Mouse (Mus musculus) forebrain, embryonic 12.5 days (tissue): ENCODE results near the gene Adamtsl5. TPM values are rescaled to one million over a fixed set of nuclear protein-coding genes. Genes with fewer than 3 reads are reported as not detected.

ENCODE experiments used
- ATAC-seq: fragments of 200-750 bp; cut with Nextera tagmentation; 2 replicates; pipeline ENCODE4 v1.8.0; 2017; ENCODE audit warnings: moderate TSS enrichment; ENCODE audit not compliant: low FRiP score
- H3K27ac ChIP-seq: fragments of 300-500 bp; sonication (generic); 2 replicates; pipeline ENCODE4 v1.5.1; 2016; ENCODE audit warnings: mild to moderate bottlenecking
- H3K27me3 ChIP-seq: fragments of 300-500 bp; sonication (generic); 2 replicates; pipeline ENCODE4 v1.6.1; 2016; ENCODE audit warnings: mild to moderate bottlenecking
- H3K36me3 ChIP-seq: fragments of 300-500 bp; sonication (generic); replicated peaks from 2 replicates; pipeline ENCODE4 v1.6.1; 2016; ENCODE audit warnings: mild to moderate bottlenecking
- H3K4me1 ChIP-seq: fragments of 300-500 bp; sonication (generic); 2 replicates; pipeline ENCODE4 v1.6.1; 2016
- H3K4me2 ChIP-seq: fragments of 300-500 bp; sonication (generic); 2 replicates; pipeline ENCODE4 v1.6.1; 2016; ENCODE audit warnings: mild to moderate bottlenecking, moderate library complexity
- H3K4me3 ChIP-seq: fragments of 300-500 bp; sonication (generic); replicated peaks from 2 replicates; pipeline ENCODE4 v1.5.1; 2016; ENCODE audit warnings: mild to moderate bottlenecking
- H3K9ac ChIP-seq: fragments of 300-500 bp; sonication (generic); 2 replicates; pipeline ENCODE4 v1.6.1; 2016; ENCODE audit warnings: mild to moderate bottlenecking
- H3K9me3 ChIP-seq: fragments of 300-500 bp; sonication (generic); 2 replicates; pipeline ENCODE4 v1.6.1; 2016
- WGBS: fragments of 180-500 bp; shearing (Covaris S2); methylation state at CpG from one replicate; pipeline ENCODE4 v1.1.7; 2016; 5-methylcytosine and 5-hydroxymethylcytosine counted together
- polyA plus RNA-seq: library from polyadenylated mRNA; unstranded; fragments of >200 nt; fragmentation: Nextera tagmentation; extraction: Ambion mirVana; gene quantifications from 2 replicates; pipeline ENCODE4 v1.2.1, GENCODE M21; 2016

The Adamtsl5 gene
- polyA plus RNA-seq, 1 experiment from 2014 or later = 0.55 TPM

DNA sequence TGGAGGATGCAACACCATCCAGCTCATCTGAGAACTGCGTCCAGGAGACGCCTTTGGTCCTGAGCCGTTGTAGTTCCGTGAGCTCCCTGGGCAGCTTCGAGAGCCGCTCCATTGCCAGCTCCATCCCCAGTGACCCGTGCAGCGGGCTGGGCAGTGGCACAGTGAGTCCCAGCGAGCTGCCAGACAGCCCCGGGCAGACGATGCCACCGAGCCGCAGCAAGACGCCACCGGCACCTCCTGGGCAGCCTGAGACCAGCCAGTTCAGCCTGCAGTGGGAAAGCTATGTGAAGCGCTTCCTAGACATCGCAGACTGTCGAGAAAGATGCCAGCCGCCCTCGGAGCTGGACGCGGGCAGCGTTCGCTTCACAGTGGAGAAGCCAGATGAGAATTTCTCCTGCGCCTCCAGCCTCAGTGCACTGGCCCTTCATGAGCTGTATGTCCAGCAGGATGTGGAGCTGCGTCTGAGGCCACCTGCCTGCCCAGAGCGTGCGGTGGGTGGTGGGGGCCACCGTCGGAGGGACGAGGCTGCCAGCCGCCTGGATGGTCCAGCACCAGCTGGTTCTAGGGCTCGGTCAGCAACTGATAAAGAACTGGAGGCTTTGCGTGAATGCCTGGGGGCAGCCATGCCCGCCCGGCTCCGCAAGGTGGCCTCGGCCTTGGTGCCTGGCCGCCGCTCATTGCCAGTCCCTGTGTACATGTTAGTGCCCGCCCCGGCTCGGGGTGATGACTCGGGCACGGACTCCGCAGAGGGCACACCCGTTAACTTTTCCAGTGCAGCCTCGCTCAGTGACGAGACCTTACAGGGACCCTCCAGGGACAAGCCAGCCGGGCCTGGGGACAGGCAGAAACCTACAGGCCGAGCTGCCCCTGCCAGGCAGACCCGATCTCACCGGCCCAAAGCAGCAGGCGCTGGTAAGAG lies 35.4 kb downstream of the Adamtsl5 start:
- no peak overlapping the region for H3K4me2 ChIP-seq
- 77% methylated on average over 54 of the region's 54 CpGs for WGBS
- H3K4me1 ChIP-seq = peaks cover 32% of the 10 kb centered on the region
- H3K27ac ChIP-seq = no peak overlapping the region
- H3K36me3 ChIP-seq = peaks cover 100% of the 10 kb centered on the region
- peaks cover 51% of the 10 kb centered on the region for H3K27me3 ChIP-seq
- no peaks in the 10 kb centered on the region for H3K9me3 ChIP-seq
- no peak overlapping the region for H3K9ac ChIP-seq
- H3K4me3 ChIP-seq = no peak overlapping the region
- no peak for ATAC-seq

DNA sequence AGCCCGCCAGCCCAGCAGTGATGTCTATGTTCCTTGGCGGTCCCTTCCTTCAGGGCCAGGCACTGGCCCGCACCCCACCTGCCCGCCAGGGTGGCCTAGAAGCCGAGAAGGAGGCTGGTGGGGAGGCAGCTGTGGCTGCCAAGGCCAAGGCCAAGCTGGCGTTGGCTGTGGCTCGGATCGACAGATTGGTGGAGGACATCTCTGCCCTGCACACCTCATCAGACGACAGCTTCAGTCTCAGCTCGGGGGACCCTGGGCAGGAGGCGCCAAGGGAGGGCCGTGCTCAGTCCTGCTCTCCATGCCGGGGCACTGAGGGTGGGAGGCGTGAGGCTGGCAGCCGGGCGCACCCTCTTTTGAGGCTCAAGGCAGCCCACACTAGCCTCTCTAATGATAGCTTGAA lies 36.7 kb downstream of the Adamtsl5 start:
- 95% methylated on average over 16 of the region's 16 CpGs for WGBS
- peaks cover 51% of the 10 kb centered on the region for H3K27me3 ChIP-seq

DNA sequence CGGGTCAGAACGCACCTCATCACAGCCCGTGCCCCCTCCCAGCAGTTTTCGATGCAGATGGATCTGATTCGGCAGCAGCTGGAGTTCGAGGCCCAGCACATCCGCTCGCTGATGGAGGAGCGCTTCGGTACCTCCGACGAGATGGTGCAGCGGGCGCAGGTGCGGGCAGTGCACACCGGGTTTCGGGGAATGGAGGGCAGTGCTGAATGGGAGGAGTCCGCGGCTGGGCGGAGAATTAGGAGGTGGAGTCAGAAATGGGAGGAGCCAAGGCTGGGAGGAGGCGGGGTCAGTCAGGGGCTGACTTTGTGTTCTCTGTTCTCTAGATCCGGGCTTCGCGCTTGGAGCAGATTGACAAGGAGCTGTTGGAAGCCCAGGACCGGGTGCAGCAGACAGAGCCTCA lies 43.4 kb downstream of the Adamtsl5 start:
- no peak for ATAC-seq
- peak overlapping the region; percentile 24 for H3K4me2 ChIP-seq
- H3K4me3 ChIP-seq = peak overlapping the region; percentile 10; the same call in 1 of the 2 replicates
- 32% methylated on average over 25 of the region's 25 CpGs for WGBS
- peaks cover 18% of the 10 kb centered on the region; the same call in 1 of the 2 replicates for H3K27me3 ChIP-seq
- H3K4me1 ChIP-seq = peaks cover 51% of the 10 kb centered on the region
- H3K9me3 ChIP-seq = no peaks in the 10 kb centered on the region
- peaks cover 76% of the 10 kb centered on the region for H3K36me3 ChIP-seq
- H3K9ac ChIP-seq = 0 out of 2 replicates have a peak overlapping the region, but pooled peaks have one; percentile 7
- no peak overlapping the region for H3K27ac ChIP-seq

More for the DNA sequence above, 36.7 kb downstream of the Adamtsl5 start:
- H3K9ac ChIP-seq = no peak overlapping the region
- H3K4me2 ChIP-seq = no peak overlapping the region
- no peaks in the 10 kb centered on the region for H3K9me3 ChIP-seq
- peak overlapping the region; percentile 2; the same call in 1 of the 2 replicates for H3K4me3 ChIP-seq
- no peak for ATAC-seq
- H3K27ac ChIP-seq = no peak overlapping the region
- peaks cover 27% of the 10 kb centered on the region for H3K4me1 ChIP-seq
- peaks cover 100% of the 10 kb centered on the region for H3K36me3 ChIP-seq

DNA sequence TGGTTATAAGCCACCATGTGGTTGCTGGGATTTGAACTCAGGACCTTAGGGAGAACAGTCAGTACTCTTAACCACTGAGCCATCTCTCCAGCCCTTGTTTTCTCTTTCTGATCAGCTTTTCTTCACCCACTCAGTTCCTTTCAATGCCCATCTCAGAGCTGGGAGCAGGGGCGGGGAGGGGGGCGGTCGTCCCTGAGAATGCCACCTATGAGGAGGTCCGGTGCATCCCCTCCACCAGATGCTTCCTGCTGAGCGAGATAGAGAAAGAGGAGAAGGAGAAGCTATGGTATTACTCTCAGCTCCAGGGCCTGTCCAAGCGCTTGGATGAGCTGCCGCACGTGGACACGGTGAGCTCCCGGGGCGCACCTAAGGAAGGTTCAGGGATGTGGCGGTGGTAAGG lies 43.8 kb downstream of the Adamtsl5 start:
- Histone ChIP-seq H3K27ac (no peak overlapping the region), H3K9ac (0 out of 2 replicates have a peak overlapping the region, but pooled peaks have one; percentile 7), H3K4me1 (peaks cover 55% of the 10 kb centered on the region), H3K4me3 (peak overlapping the region; percentile 10; the same call in 1 of the 2 replicates), H3K36me3 (peaks cover 72% of the 10 kb centered on the region), H3K9me3 (no peaks in the 10 kb centered on the region), H3K4me2 (peak overlapping the region; percentile 24), H3K27me3 (peaks cover 18% of the 10 kb centered on the region; the same call in 1 of the 2 replicates)
- ATAC-seq = no peak
- WGBS = 36% methylated on average over 12 of the region's 12 CpGs

DNA sequence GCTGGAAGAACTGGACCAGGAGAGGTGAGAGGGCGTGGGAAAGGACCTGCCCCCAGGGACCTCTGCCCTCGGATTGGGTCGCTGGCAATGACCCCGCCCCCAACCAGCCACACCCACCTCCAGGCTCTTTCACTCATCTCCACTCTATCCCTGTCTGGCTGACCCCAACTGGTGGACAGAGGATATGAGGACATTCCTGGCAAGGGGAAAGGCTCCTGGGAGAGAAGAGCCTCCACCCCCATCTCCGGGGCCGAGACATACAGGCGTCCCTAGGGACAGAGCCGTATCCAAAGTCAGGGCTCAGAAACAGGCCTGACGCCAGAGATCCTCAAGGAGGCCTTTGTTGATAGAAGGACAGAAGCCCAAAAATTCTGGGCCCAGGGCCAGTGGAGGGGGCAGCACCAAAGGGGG lies 45.7 kb downstream of the Adamtsl5 start:
- Histone ChIP-seq H3K27me3 (peaks cover 18% of the 10 kb centered on the region; the same call in 1 of the 2 replicates), H3K9ac (peak overlapping the region; percentile 94), H3K4me1 (peaks cover 70% of the 10 kb centered on the region), H3K4me2 (peak overlapping the region; percentile 82), H3K9me3 (no peaks in the 10 kb centered on the region), H3K36me3 (peaks cover 52% of the 10 kb centered on the region), H3K4me3 (peak overlapping the region; percentile 60), H3K27ac (peak overlapping the region; percentile 50; the same call in 1 of the 2 replicates)
- no peak for ATAC-seq
- WGBS = 19% methylated on average over 9 of the region's 9 CpGs

DNA sequence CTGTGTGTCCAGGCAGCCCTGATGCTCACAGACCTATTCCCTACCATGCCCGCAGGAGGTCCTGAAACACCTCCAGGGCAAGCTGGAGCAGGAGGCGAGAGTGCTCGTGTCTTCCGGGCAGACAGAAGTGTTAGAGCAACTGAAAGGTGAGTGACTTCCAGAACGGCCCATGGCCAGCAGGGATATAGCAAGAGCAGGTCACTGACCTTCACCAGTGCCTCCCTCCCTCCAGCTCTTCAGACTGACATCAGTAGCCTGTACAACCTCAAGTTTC lies 46.2 kb downstream of the Adamtsl5 start:
- WGBS = 69% methylated on average over 5 of the region's 5 CpGs
- Histone ChIP-seq H3K4me1 (peaks cover 75% of the 10 kb centered on the region), H3K27me3 (peaks cover 18% of the 10 kb centered on the region; the same call in 1 of the 2 replicates), H3K4me2 (peak overlapping the region; percentile 82), H3K9ac (peak overlapping the region; percentile 94), H3K27ac (peak overlapping the region; percentile 50; the same call in 1 of the 2 replicates), H3K4me3 (peak overlapping the region; percentile 60), H3K36me3 (peaks cover 47% of the 10 kb centered on the region), H3K9me3 (no peaks in the 10 kb centered on the region)
- no peak for ATAC-seq

DNA sequence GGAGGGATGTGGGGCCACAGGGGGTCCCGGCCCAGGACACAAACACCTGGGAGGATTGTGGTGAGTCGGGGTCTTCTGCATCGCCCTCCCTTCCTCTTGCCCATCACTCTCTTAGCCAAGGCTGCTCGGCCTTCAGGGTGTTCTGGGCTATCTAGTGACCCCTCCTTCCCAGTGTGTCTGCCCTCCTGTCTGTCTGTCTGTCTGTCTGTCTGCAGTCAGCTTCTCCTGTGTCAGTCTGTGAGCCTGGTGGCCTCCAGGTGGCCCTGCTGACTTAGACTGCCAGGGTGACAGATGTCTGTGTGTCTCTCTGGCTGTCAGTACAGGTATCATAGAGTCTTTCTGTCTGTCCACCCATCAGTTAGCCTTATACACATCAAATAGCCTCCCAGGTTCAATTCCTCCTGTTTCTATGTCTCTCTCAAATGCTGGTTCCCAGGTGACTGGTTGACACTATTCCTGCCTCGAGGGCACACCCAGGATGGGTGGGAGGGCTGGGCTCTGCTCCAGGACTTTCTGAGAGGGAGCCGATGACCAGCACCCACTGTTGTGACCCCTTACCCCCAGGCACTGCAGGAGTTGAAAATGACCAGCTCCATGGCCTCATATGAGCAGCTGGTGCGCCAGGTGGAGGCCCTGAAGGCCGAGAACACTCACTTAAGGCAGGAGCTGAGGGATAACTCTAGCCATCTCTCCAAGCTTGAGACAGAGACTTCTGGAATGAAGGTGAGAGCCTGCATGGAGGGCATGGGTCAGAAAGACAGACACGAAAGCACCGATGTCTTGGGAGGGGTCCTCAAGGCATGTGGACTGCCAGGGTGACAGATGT lies 46.7 kb downstream of the Adamtsl5 start:
- ATAC-seq = no peak
- Histone ChIP-seq H3K4me1 (peaks cover 81% of the 10 kb centered on the region), H3K27ac (peak overlapping the region; percentile 95), H3K4me2 (peak overlapping the region; percentile 82), H3K4me3 (peak overlapping the region; percentile 60), H3K36me3 (peaks cover 42% of the 10 kb centered on the region), H3K27me3 (peaks cover 18% of the 10 kb centered on the region; the same call in 1 of the 2 replicates), H3K9me3 (no peaks in the 10 kb centered on the region), H3K9ac (peak overlapping the region; percentile 94)
- 78% methylated on average over 10 of the region's 10 CpGs for WGBS

DNA sequence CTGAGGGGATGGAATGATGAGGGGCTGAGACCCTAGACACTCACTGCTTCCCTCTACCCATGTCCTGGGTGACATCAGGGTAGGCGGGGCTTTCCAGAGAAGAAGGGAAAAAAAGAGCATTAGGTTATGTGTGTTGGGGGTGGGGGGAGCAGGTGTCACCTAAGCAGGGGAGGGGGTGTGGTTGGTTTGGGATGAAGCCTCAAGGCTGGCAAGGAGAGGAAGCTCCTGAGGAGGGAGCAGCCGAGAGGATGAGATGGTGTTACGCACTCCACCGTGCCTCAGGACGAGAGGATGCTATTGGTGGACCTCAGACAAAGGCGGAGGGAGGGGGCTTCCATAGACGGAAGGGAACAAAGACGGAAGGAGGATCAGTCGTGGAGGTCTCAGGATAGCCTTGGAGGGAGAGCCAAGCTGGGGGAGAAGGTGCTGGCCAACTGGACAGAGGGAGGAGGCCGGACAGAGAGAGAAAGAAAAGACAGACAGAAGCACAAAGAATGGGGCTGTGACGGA lies 47.5 kb downstream of the Adamtsl5 start:
- Histone ChIP-seq H3K36me3 (peaks cover 35% of the 10 kb centered on the region), H3K4me1 (peaks cover 85% of the 10 kb centered on the region), H3K4me3 (peak overlapping the region; percentile 60), H3K27me3 (peaks cover 18% of the 10 kb centered on the region; the same call in 1 of the 2 replicates), H3K27ac (peak overlapping the region; percentile 95), H3K4me2 (peak overlapping the region; percentile 82), H3K9me3 (no peaks in the 10 kb centered on the region), H3K9ac (peak overlapping the region; percentile 94)
- WGBS = 8% methylated on average over 11 of the region's 11 CpGs
- ATAC-seq = peak; percentile 81

DNA sequence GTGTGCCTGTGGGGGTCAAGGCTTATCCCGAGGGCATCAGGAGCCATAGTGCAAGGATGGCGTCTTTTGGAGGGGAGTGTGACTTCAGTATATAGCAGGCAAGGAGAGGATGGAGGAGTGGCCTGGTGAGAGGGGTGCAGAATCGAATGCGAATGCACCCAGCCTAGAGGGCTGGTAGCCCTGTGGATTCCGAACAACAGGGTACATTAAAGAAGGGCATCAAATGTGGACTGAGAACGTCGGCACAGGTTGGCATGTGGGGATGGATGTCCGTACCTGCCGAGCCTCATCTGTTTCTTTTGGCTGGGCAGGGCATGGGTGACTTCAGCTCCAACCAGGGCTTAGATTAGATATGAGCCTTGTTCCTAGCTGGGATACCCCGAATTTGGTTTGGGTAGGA lies 48.4 kb downstream of the Adamtsl5 start:
- ATAC-seq = no peak
- peak overlapping the region; percentile 82 for H3K4me2 ChIP-seq
- 45% methylated on average over 10 of the region's 10 CpGs for WGBS
- H3K4me3 ChIP-seq = peak overlapping the region; percentile 60
- H3K9me3 ChIP-seq = no peaks in the 10 kb centered on the region
- H3K27me3 ChIP-seq = peaks cover 15% of the 10 kb centered on the region; the same call in 1 of the 2 replicates
- peak overlapping the region; percentile 95 for H3K27ac ChIP-seq
- peak overlapping the region; percentile 94 for H3K9ac ChIP-seq
- peaks cover 28% of the 10 kb centered on the region for H3K36me3 ChIP-seq
- peaks cover 89% of the 10 kb centered on the region for H3K4me1 ChIP-seq

DNA sequence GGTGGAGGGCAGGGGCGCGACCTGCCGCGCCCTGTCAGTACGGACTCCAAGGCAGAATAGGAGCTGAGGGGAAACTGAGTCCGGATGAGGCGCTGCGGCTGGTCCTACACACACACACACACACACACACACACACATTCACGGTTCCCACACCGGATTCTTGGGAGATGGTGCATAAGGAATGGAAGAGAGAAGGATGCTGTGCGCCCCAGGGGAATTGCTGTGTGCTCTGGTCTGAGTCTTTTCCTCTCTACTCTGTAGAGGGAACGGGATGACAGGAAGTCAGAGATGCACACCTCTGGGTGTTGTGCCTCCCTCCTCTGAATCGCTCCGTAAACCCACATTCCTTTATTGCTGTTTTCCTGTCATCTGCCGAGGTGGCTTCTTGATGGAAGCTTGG lies 48.9 kb downstream of the Adamtsl5 start:
- Histone ChIP-seq H3K4me2 (peak overlapping the region; percentile 82), H3K27me3 (peaks cover 14% of the 10 kb centered on the region; the same call in 1 of the 2 replicates), H3K9ac (peak overlapping the region; percentile 94), H3K4me1 (peaks cover 85% of the 10 kb centered on the region), H3K27ac (peak overlapping the region; percentile 95), H3K9me3 (no peaks in the 10 kb centered on the region), H3K36me3 (peaks cover 28% of the 10 kb centered on the region), H3K4me3 (peak overlapping the region; percentile 60)
- no peak for ATAC-seq
- WGBS = 3% methylated on average over 15 of the region's 15 CpGs

DNA sequence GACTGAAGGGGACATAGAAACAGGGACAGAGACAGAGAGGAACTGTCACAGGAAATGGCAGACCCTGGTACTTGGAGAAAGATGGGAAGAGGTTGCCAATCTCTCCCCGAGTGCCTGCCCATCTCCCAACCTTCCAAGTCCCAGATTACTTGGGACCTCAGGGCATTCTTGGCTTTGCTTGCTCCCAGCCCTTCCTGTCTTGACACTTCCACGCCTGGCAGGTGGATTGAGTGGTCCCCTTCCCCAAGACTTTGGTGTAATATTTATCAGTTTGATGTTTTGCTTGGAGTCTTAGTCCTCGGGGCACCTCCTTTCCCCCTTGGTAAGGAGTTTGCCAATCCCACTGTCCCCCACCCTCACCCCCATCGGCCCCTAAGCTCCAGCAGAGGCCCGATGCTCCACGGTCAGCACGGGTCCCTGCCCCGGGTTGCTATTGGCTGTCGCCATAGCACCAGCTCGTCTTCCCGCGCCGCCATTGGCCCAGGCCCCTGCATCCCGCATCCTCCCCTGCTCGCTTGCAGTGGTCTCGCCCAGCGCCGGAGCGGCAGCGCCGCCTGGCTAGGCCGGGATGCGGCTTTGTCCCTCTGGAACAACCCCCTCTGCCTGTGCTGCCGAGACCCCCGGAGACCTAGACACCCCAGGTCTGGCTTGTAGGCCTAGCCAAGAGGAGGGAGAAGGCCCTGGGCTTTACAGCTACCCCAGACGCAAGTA lies 49.5 kb downstream of the Adamtsl5 start:
- no peaks in the 10 kb centered on the region for H3K9me3 ChIP-seq
- H3K9ac ChIP-seq = peak overlapping the region; percentile 94
- H3K4me1 ChIP-seq = peaks cover 90% of the 10 kb centered on the region
- peaks cover 33% of the 10 kb centered on the region for H3K36me3 ChIP-seq
- H3K4me2 ChIP-seq = peak overlapping the region; percentile 82
- peak; percentile 84 for ATAC-seq
- H3K27ac ChIP-seq = peak overlapping the region; percentile 95
- H3K27me3 ChIP-seq = peaks cover 14% of the 10 kb centered on the region; the same call in 1 of the 2 replicates
- WGBS = 3% methylated on average over 26 of the region's 26 CpGs
- H3K4me3 ChIP-seq = peak overlapping the region; percentile 60
